Mouse (Mus musculus) CH12.LX (cell line): ENCODE data around the gene Gm49405. TPM values are rescaled to one million over a fixed set of nuclear protein-coding genes. Genes with fewer than 3 reads are reported as not detected.
A peak's percentile ranks its signal among the peaks of the same experiment; 100 is the strongest.

Experiments used
- DNase-seq: peaks from one replicate; pipeline ENCODE4 v3.0.0-alpha.2; 2013; ENCODE audit errors: extremely low read depth
- H3K27ac ChIP-seq: 2 replicates; pipeline ENCODE4 v1.5.1; 2012; ENCODE audit warnings: low read depth, mild to moderate bottlenecking, control low read depth, moderate library complexity; ENCODE audit not compliant: insufficient read depth
- H3K27me3 ChIP-seq: replicated peaks from 2 replicates; pipeline ENCODE3; 2012; ENCODE audit warnings: inconsistent platforms
- H3K36me3 ChIP-seq, 2 experiments: replicated peaks in 1 of 2; 2 replicates each; pipeline versions ENCODE3 to v1.6.1; 2012; ENCODE audit warnings: inconsistent platforms in 1 of 2, low read length in 1 of 2, mild to moderate bottlenecking in 1 of 2, mixed read lengths in 1 of 2, moderate library complexity in 1 of 2; ENCODE audit not compliant: control insufficient read depth in 1 of 2, insufficient read depth in 1 of 2
- H3K4me1 ChIP-seq, 2 experiments: 2 replicates each; pipeline ENCODE4 v1.6.1; 2012; ENCODE audit warnings: inconsistent platforms in 1 of 2, moderate library complexity in 1 of 2; ENCODE audit not compliant: insufficient read depth in 2 of 2, control insufficient read depth in 1 of 2
- H3K4me2 ChIP-seq: 2 replicates; pipeline ENCODE4 v1.6.1; 2012; ENCODE audit warnings: low read depth, mild to moderate bottlenecking, control low read depth; ENCODE audit not compliant: poor library complexity, insufficient read depth, severe bottlenecking
- H3K4me3 ChIP-seq, 3 experiments: fragments of 150-350 bp in 1 of 3; sonication (generic) in 1 of 3; replicated peaks in 1 of 3; 2 replicates each; pipeline versions ENCODE3 to v1.5.1; 2011 to 2012; ENCODE audit warnings: low read depth in 2 of 3, low read length in 2 of 3, mild to moderate bottlenecking in 2 of 3, moderate library complexity in 2 of 3, control low read depth in 1 of 3, improper control_type of control experiment in 1 of 3, inconsistent platforms in 1 of 3, mixed read lengths in 1 of 3; ENCODE audit not compliant: poor library complexity in 1 of 3
- H3K79me2 ChIP-seq: replicated peaks from 2 replicates; pipeline ENCODE4 v1.6.1; 2012; ENCODE audit warnings: mild to moderate bottlenecking, moderate library complexity; ENCODE audit not compliant: control insufficient read depth, poor library complexity, insufficient read depth, severe bottlenecking; ENCODE audit errors: extremely low read depth
- H3K9ac ChIP-seq: 2 replicates; pipeline ENCODE4 v1.6.1; 2012; ENCODE audit warnings: low read depth, mild to moderate bottlenecking, control low read depth, moderate library complexity; ENCODE audit not compliant: insufficient read depth
- H3K9me3 ChIP-seq: replicated peaks from 2 replicates; pipeline ENCODE3; 2012; ENCODE audit warnings: low read length, inconsistent platforms, mixed read lengths
- CHD1 ChIP-seq: IDR thresholded peaks from 2 replicates; pipeline ENCODE4 v1.6.1; 2012; ENCODE audit warnings: low read depth, low read length, improper control_type of control experiment, inconsistent platforms
- CHD2 ChIP-seq: IDR thresholded peaks from 2 replicates; pipeline ENCODE4 v1.6.1; 2011; ENCODE audit warnings: low read length, improper control_type of control experiment
- CTCF ChIP-seq, 2 experiments: IDR thresholded peaks in 1 of 2; conservative IDR thresholded peaks in 1 of 2; 2 replicates each; pipeline ENCODE4 v1.5.1; 2011 to 2012; ENCODE audit warnings: low read depth in 2 of 2, low read length in 2 of 2, improper control_type of control experiment in 1 of 2, inconsistent platforms in 1 of 2, mild to moderate bottlenecking in 1 of 2, moderate library complexity in 1 of 2
- ETS1 ChIP-seq: conservative IDR thresholded peaks from 2 replicates; pipeline ENCODE4 v1.6.1; 2012; ENCODE audit warnings: low read depth, mild to moderate bottlenecking, inconsistent platforms, low read length, improper control_type of control experiment, moderate library complexity
- IRF4 ChIP-seq: IDR thresholded peaks from 2 replicates; pipeline ENCODE4 v1.6.1; 2014; ENCODE audit warnings: low read depth, mild to moderate bottlenecking, inconsistent platforms, low read length, improper control_type of control experiment
- JUN ChIP-seq: IDR thresholded peaks from 2 replicates; pipeline ENCODE4 v1.6.1; 2011; ENCODE audit warnings: low read depth, mild to moderate bottlenecking, low read length, improper control_type of control experiment, moderate library complexity; ENCODE audit not compliant: insufficient read depth
- JUND ChIP-seq: conservative IDR thresholded peaks from 2 replicates; pipeline ENCODE4 v1.6.1; 2011; ENCODE audit warnings: low read depth, low read length, improper control_type of control experiment
- KAT2A ChIP-seq: IDR thresholded peaks from 2 replicates; pipeline ENCODE4 v1.6.1; 2012; ENCODE audit warnings: low read length, improper control_type of control experiment, inconsistent platforms; ENCODE audit not compliant: insufficient replicate concordance
- MAFK ChIP-seq: IDR thresholded peaks from 2 replicates; pipeline ENCODE4 v1.6.1; 2011; ENCODE audit warnings: low read length, improper control_type of control experiment; ENCODE audit not compliant: insufficient replicate concordance
- MAZ ChIP-seq: IDR thresholded peaks from 2 replicates; pipeline ENCODE4 v1.6.1; 2012; ENCODE audit warnings: low read depth, mild to moderate bottlenecking, inconsistent platforms, low read length, improper control_type of control experiment, moderate library complexity
- MEF2A ChIP-seq: IDR thresholded peaks from 2 replicates; pipeline ENCODE4 v1.6.1; 2014; ENCODE audit warnings: low read depth, mild to moderate bottlenecking, inconsistent platforms, low read length, improper control_type of control experiment, borderline replicate concordance
- MYC ChIP-seq: IDR thresholded peaks from 2 replicates; pipeline ENCODE4 v1.6.1; 2011; ENCODE audit warnings: low read depth, mild to moderate bottlenecking, improper control_type of control experiment, low read length
- NELFE ChIP-seq: IDR thresholded peaks from 2 replicates; pipeline ENCODE4 v1.6.1; 2011; ENCODE audit warnings: low read depth, low read length, improper control_type of control experiment
- NRF1 ChIP-seq: IDR thresholded peaks from 2 replicates; pipeline ENCODE4 v1.6.1; 2014; ENCODE audit warnings: low read depth, mild to moderate bottlenecking, inconsistent platforms, low read length, improper control_type of control experiment, moderate library complexity
- RCOR1 ChIP-seq: conservative IDR thresholded peaks from 2 replicates; pipeline ENCODE4 v1.6.1; 2012; ENCODE audit warnings: low read depth, mild to moderate bottlenecking, inconsistent platforms, low read length, improper control_type of control experiment
- SMC3 ChIP-seq: IDR thresholded peaks from 2 replicates; pipeline ENCODE4 v1.6.1; 2011; ENCODE audit warnings: low read depth, low read length, improper control_type of control experiment
- USF1 ChIP-seq: IDR thresholded peaks from 2 replicates; pipeline ENCODE4 v1.6.1; 2014; ENCODE audit warnings: low read depth, mild to moderate bottlenecking, inconsistent platforms, low read length, improper control_type of control experiment
- ZC3H11A ChIP-seq: IDR thresholded peaks from 2 replicates; pipeline ENCODE4 v1.6.1; 2012; ENCODE audit warnings: low read depth, mild to moderate bottlenecking, inconsistent platforms, low read length, improper control_type of control experiment
- dilution Hi-C: fragments of 300-500 bp; cut with MboI; formaldehyde crosslinking; loops from 2 replicates; pipeline ENCODE4 v1.14.3; 2020; ENCODE audit warnings: low sequenced_read_pairs; ENCODE audit not compliant: extremely low pct_unique_long_range_greater_than_20kb, extremely low pct_ligation_motif_present
- in situ Hi-C: fragments of 300-500 bp; cut with MboI; formaldehyde crosslinking; loops from 3 replicates; pipeline ENCODE4 v1.14.3; 2019; ENCODE audit warnings: low sequenced_read_pairs, low pct_ligation_motif_present, low pct_unique_long_range_greater_than_20kb, mixed read lengths
- polyA plus RNA-seq: library from polyadenylated mRNA; unstranded; fragments of >175 nt; gene quantifications from 2 replicates; pipeline ENCODE4 v1.2.1, GENCODE M21; 2012; ENCODE audit warnings: low read depth; ENCODE audit not compliant: insufficient read length
- total RNA-seq, 2 experiments: library from RNA; depleted of rRNA; stranded (reverse); fragments of 300-350 nt in 1 of 2; fragments of >200 nt in 1 of 2; gene quantifications; 2 replicates each; pipeline ENCODE4 v1.2.3; 2012 to 2014

The Gm49405 gene
- total and polyA plus RNA-seq, 3 experiments, result 0.99 to 2.7 (median 2.0) TPM

GRCm38 (mm10) chr19:4018743-4019583 is 18.5 kb downstream of the Gm49405 start:
- no peaks in the 10 kb centered on the region for H3K79me2 ChIP-seq
- no peak overlapping the region; the same call in 1 of the 2 replicates for H3K9ac ChIP-seq
- H3K4me3 ChIP-seq, result no peak overlapping the region
- H3K4me1 ChIP-seq, result peaks cover 9 to 14% of the 10 kb centered on the region in 2 experiments
- H3K9me3 ChIP-seq, result no peaks in the 10 kb centered on the region
- dilution Hi-C loops, result no loop called here
- in situ Hi-C loops, result loop anchor here (5.0 kb wide), 2 partner anchors 33 to 68 kb away; no protein-coding TSS in a partner anchor
- peak; percentile 86 for DNase-seq
- H3K4me2 ChIP-seq, result peak overlapping the region; percentile 4; the same call in 1 of the 2 replicates
- TF ChIP-seq SMC3 (peak; percentile 98), CTCF (conservative IDR thresholded peaks at IDR 0.05 in 1 of 2, IDR thresholded peaks at IDR 0.05 in 1 of 2; ENCODE audit: low read depth in 2 of 2, low read length in 2 of 2) (peak; percentile 38 to 99; a peak in 3 of 4 replicates), MAZ (0 out of 2 replicates have a peak, but pooled peaks have one; percentile 50), MYC (peak; percentile 64), ZC3H11A (peak; percentile 87), USF1 (no peak), IRF4 (0 out of 2 replicates have a peak, but pooled peaks have one; percentile 27), CHD1 (no peak)
- H3K27ac ChIP-seq, result no peak overlapping the region
- H3K36me3 ChIP-seq, result no peaks in the 10 kb centered on the region
- H3K27me3 ChIP-seq, result peaks cover 2% of the 10 kb centered on the region

DNA sequence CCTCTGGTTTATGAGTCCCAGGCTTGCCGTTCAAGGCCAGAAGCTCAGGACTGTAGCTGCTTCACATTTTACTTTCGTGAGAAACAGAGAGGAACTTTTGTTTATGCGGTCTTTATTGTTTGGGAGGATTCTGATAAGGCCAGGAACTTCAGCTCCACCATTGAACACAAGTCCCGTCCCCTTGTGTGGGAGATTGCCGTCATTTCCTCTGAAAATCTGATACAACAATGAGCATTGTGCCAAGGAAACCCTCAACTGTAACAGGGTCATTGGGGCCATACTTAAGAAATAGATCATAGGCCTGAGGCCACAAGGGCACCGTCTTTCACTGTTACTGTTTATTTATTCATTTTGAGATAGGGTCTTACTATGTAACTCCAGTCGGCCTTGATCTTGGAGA is 22.8 kb downstream of the Gm49405 start:
- no peak overlapping the region for H3K4me2 ChIP-seq
- H3K4me1 ChIP-seq, result peaks cover 9 to 14% of the 10 kb centered on the region in 2 experiments
- H3K4me3 ChIP-seq, result no peak overlapping the region
- no peaks in the 10 kb centered on the region for H3K36me3 ChIP-seq
- no peak for DNase-seq
- no peaks in the 10 kb centered on the region for H3K79me2 ChIP-seq
- H3K9me3 ChIP-seq, result peaks cover 21% of the 10 kb centered on the region
- TF ChIP-seq NELFE, result no peak
- no peak for TF ChIP-seq CTCF (conservative IDR thresholded peaks at IDR 0.05 in 1 of 2, IDR thresholded peaks at IDR 0.05 in 1 of 2; ENCODE audit: low read depth in 2 of 2, low read length in 2 of 2)
- TF ChIP-seq CHD1, result no peak
- no peak for TF ChIP-seq RCOR1
- TF ChIP-seq CHD2, result no peak
- no peak for TF ChIP-seq MAZ
- TF ChIP-seq KAT2A, result no peak
- no peak for TF ChIP-seq NRF1
- TF ChIP-seq JUN, result no peak
- no peak for TF ChIP-seq ETS1
- no peak for TF ChIP-seq JUND
- TF ChIP-seq SMC3, result no peak
- no peak for TF ChIP-seq MEF2A
- TF ChIP-seq MAFK, result no peak
- TF ChIP-seq USF1, result no peak
- dilution Hi-C loops, result no loop called here
- no peak overlapping the region for H3K9ac ChIP-seq
- no peaks in the 10 kb centered on the region for H3K27me3 ChIP-seq
- in situ Hi-C loops, result no loop called here
- H3K27ac ChIP-seq, result no peak overlapping the region
